Mouse (Mus musculus): ENCODE results near the gene Rpl10. TPM values are rescaled to one million over a fixed set of nuclear protein-coding genes. Genes with fewer than 3 reads are reported as not detected.

Rpl10 gene
- 100 to 1,000 TPM; 121 to 325 (median 211) TPM for total RNA-seq (2022)

- peak; percentile 92 for DNase-seq (ENCODE audit: low spot score)
Measured at GRCm38 (mm10) chrX:74270062-74270901, at the start of gene Rpl10. Gene Rpl10, plus strand, starts transcription at chrX:74270812.

DNA sequence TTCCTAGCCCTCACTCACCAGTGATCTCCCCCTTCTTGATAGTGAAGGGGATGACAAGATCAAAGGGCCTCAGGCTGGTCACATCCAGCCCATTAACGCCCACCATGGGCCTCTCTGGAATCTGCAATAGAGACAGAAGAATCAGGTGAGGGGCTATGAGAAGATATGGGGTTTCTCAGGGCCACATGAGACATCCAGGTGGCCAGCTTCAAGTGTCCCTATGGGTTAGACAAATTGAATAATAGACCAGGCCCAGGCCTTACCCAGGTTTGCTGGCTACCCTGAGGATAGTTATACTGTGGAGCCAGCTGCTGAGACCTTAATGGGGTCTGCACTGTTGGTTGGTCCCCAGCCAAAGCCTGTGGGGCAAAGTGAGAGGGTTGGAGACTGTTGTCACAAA, 40.6 kb upstream of the Rpl10 start:
- DNase-seq (ENCODE audit: low spot score) = no peak

DNA sequence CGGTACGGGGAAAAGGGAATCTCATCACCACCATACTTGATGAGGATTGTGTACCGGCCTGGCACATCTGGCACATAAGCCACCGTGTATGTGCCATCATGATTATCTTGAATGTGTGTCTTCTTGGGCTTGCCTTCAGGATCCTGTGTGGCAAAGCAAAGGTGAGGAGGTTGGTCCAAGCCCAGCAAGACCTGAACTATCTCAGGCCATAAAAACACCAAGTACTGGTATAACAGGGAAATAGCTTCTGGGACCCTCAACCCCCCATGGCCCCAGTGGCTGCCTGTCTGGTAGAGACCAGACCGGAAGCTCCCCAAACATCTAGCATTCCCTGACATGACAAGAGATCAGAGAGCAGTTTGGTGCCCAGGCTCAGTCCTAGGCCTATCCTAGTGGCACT, 37.4 kb upstream of the Rpl10 start:
- no peak for DNase-seq (ENCODE audit: low spot score)

- no peak for DNase-seq (ENCODE audit: low spot score)
Measured at GRCm38 (mm10) chrX:74240332-74240731, 30.3 kb upstream of the Rpl10 start.

- DNase-seq (ENCODE audit: low spot score) = no peak
Measured at GRCm38 (mm10) chrX:74243396-74243795, 27.2 kb upstream of the Rpl10 start.

- DNase-seq (ENCODE audit: low spot score) = no peak
Measured at GRCm38 (mm10) chrX:74243807-74244206, 26.8 kb upstream of the Rpl10 start.

DNA sequence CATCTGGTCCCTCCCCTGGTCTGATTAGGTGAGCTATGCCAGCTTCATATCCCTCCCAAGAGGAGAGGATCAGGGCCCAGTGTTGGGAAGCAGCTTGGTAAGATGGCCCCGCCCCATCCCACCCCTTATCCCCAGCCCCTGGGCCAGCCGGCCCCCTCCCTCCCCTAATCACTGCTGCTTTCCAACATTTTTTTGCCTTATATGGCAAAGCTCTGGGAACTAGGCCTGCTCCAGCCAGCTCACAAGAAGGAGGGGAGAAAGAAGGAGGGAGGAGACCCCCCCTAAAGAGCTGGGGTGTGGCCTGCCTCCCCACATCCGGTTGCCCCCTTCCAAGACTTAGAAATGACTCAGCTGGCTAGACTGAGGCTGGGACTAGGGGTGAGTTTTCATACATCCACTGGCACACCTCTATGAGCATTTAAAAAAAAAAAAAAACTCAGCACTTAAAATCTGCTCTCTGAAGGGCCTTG, 26.0 kb upstream of the Rpl10 start:
- DNase-seq (ENCODE audit: low spot score) = peak; percentile 71

- DNase-seq (ENCODE audit: low spot score) = no peak
Measured at GRCm38 (mm10) chrX:74245107-74245506, 25.5 kb upstream of the Rpl10 start.

GRCm38 (mm10) chrX:74245687-74246086, 24.9 kb upstream of the Rpl10 start:
- DNase-seq (ENCODE audit: low spot score) = peak; percentile 82

- peak; percentile 89 for DNase-seq (ENCODE audit: low spot score)
Measured at GRCm38 (mm10) chrX:74246213-74246681, 24.4 kb upstream of the Rpl10 start.

GRCm38 (mm10) chrX:74246693-74247092, 23.9 kb upstream of the Rpl10 start:
- peak; percentile 41 for DNase-seq (ENCODE audit: low spot score)

GRCm38 (mm10) chrX:74248651-74249050, 22.0 kb upstream of the Rpl10 start:
- no peak for DNase-seq (ENCODE audit: low spot score)

DNA sequence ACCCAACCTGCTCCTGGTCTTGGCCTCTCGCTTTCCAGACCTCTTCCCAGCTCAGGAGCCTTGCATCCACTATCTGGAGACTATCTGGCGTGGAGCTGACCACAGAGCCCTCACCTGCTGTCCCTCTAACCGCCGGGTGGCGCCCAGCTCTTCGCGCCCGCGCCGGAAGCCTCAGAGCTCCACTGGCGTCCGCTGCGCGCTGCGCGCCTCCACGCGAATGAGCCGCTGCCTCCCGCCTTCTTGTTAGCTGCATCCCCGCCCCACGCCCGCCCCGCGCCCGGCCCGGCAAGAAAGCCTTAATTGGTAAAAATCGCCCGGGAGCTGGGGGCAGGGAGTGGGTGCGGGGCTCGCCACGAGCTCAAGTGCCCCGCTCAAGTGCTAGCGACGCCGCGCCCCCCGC, 21.0 kb upstream of the Rpl10 start, which contains the start of gene Flna:
Flna (minus strand) TSS at position 206 of the 400 bp plus-strand sequence.
- peak; percentile 62 for DNase-seq (ENCODE audit: low spot score)

DNA sequence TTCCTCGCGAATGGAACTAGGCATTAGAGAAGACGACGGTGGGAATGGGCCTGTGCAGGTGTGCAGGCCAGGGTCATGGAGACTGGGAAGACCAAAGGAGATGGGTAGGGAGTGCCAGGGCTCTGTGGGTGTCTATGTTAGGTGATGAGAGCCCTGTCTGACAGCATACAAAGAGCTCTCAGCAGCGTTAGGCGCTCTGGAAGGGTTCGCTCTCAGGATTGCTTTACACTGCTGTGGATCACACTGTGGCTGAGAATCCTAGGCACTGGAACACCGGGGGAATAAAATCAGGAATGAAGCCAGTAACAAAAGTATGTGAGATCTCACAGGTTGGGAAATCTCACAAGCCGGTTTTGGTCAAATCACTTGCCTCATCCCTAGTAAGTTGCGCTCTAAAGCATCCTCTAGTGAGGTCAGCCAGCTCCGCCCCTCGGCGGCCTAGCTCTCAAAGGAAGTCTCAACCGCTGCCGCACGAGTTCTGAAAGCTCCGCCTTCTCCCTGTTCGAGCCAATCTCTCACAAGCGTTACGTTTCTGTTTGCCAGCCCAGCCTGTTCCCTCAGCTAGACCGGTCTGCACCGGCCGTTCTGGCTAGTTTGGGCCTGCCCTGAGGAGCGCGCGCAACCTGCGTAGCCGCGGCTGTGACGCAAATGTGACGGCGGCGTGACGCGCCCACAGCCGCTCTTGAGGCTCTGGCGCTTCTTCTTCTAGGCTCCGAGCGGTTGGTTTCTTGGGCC, 16.3 kb upstream of the Rpl10 start, which contains the start of gene Emd:
Emd (plus strand) TSS at position 535 of the 735 bp plus-strand sequence.
- peak; percentile 90 for DNase-seq (ENCODE audit: low spot score)

DNA sequence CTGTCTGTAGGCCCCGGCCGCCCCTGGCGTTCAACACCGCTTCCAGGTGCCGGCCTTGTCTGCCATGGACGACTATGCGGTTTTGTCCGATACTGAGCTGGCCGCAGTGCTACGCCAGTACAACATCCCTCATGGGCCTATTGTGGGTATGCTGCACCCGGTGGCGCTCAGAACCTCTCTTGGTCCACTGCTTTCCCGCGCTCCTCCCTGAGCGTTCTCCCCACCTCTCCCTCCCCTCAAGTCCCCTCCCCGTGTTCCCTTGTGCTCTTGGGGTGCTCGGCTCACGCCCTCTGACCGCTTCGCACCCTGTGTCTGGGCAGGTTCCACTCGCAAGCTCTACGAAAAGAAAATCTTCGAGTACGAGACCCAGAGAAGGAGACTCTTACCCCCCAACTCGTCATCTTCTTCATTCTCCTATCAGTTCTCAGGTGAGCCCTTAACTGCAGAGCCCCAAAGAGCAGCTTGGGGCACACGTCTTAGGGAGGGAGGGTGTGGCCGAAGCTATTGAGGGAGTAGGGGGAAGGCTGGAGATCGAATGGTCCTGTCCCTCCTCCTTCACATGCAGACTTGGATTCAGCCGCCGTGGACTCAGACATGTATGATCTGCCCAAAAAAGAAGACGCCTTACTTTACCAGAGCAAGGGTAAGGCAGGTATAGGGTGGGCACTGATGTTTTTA, 15.6 kb upstream of the Rpl10 start:
- no peak for DNase-seq (ENCODE audit: low spot score)

DNA sequence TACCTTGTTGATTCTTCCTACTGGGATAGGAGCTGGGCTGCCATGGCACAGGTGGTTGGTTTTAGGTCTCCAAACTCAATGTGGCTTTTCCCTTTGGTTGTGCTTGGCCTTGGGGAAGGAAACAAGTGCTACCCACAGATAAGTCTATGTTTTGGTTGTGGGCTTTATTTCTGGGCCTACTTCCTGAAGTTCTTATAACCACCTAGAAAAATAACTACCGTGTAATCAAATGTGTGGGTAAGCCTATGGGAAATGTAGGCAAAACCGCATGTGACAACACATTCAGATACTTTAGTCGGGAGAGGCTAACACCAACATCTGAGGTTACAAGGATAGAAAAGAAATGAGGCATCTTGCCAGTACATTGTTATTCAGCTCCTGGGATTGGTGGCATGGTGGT, 12.9 kb upstream of the Rpl10 start:
- no peak for DNase-seq (ENCODE audit: low spot score)

GRCm38 (mm10) chrX:74269736-74270061, 913 bp upstream of the Rpl10 start:
- no peak for DNase-seq (ENCODE audit: low spot score)

GRCm38 (mm10) chrX:74270902-74271551, 415 bp downstream of the Rpl10 start:
- DNase-seq (ENCODE audit: low spot score) = no peak

DNA sequence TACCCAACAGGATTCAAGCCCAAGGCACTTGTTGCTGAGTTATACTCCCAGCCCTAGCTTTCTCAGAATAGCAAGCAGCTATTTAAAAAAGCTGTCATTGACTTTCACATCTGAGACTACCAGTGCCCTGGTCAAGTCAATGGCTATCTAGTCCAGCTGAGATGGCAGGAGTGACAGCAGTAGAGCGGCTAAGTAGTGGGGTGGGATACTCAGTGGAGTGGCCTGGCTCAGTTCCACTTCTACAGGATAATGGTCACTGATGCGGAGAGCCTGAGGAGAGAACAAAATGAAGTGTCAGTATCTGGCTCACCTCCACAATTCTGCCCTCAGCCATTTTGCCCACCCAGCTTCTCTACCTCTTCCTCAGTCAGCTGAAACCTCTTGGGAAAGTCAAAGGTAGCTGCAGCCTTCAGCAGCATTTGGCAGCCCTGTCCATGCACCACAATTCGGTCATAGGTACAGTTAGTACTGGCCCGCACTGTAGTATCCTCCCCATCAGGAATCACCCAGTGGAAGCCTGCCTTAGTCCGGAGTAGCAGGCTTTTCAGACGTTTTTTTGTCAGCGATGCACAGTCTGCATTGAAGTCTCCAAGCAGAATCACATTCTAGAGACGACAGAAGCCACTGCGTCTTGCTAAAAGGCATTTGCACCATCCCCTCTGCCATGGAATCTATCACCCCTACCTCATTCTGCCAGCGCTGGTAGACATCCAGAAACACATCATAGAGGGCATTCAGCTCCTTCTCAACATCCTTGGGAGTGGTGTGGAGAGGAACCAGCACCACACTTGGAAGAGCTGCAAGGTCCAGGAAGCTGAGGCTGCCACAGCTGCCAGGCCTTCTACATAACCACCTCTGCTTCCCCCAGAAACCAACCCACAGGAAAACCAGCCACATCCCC, 3.1 kb downstream of the Rpl10 start:
- DNase-seq (ENCODE audit: low spot score) = no peak

GRCm38 (mm10) chrX:74277916-74278315, 7.3 kb downstream of the Rpl10 start:
- no peak for DNase-seq (ENCODE audit: low spot score)
